Mouse (Mus musculus): Measurements from ENCODE around the gene Gpc6. TPM values are rescaled to one million over a fixed set of nuclear protein-coding genes. Genes with fewer than 3 reads are reported as not detected.

Gpc6 gene
- total and polyA plus RNA-seq, 3 experiments, result not detected

GRCm38 (mm10) chr14:117093586-117093985 lies 168.5 kb downstream of the Gpc6 start:
- no peaks in the 10 kb centered on the region for H3K36me3 ChIP-seq (replicated peaks in 1 of 2; ENCODE audit: control insufficient read depth in 1 of 2, insufficient read depth in 1 of 2, low read length in 1 of 2)
- in situ Hi-C loops (cut with MboI; ENCODE audit: low pct_ligation_motif_present, low pct_unique_long_range_greater_than_20kb, low sequenced_read_pairs), result no loop called here

GRCm38 (mm10) chr14:117106900-117107299 lies 181.8 kb downstream of the Gpc6 start:
- dilution Hi-C loops (cut with MboI; ENCODE audit: extremely low pct_ligation_motif_present, extremely low pct_unique_long_range_greater_than_20kb, low sequenced_read_pairs), result no loop called here

More at GRCm38 (mm10) chr14:117093586-117093985, 168.5 kb downstream of the Gpc6 start:
- H3K27me3 ChIP-seq (replicated peaks), result no peaks in the 10 kb centered on the region
- no peak overlapping the region for H3K4me3 ChIP-seq (replicated peaks in 1 of 3; ENCODE audit: low read depth in 2 of 3, low read length in 2 of 3, poor library complexity in 1 of 3)
- no peak for DNase-seq (ENCODE audit: extremely low read depth)
- no peak overlapping the region for H3K27ac ChIP-seq (ENCODE audit: insufficient read depth, low read depth)
- no peak overlapping the region for H3K9ac ChIP-seq (ENCODE audit: insufficient read depth, low read depth)
- no peak for TF ChIP-seq CHD1 (IDR thresholded peaks at IDR 0.05; ENCODE audit: low read depth, low read length)
- no peaks in the 10 kb centered on the region for H3K4me1 ChIP-seq (ENCODE audit: control insufficient read depth in 1 of 2, insufficient read depth in 2 of 2)
- H3K9me3 ChIP-seq (replicated peaks; ENCODE audit: low read length), result no peaks in the 10 kb centered on the region
- no peak overlapping the region for H3K4me2 ChIP-seq (ENCODE audit: insufficient read depth, low read depth, poor library complexity, severe bottlenecking)
- dilution Hi-C loops (cut with MboI; ENCODE audit: extremely low pct_ligation_motif_present, extremely low pct_unique_long_range_greater_than_20kb, low sequenced_read_pairs), result no loop called here
- no peaks in the 10 kb centered on the region for H3K79me2 ChIP-seq (replicated peaks; ENCODE audit: control insufficient read depth, extremely low read depth, insufficient read depth, poor library complexity, severe bottlenecking)

GRCm38 (mm10) chr14:117113153-117113552 lies 188.0 kb downstream of the Gpc6 start:
- Histone ChIP-seq H3K4me3 (replicated peaks in 1 of 3; ENCODE audit: low read depth in 2 of 3, low read length in 2 of 3, poor library complexity in 1 of 3) (no peak overlapping the region), H3K27ac (ENCODE audit: insufficient read depth, low read depth) (no peak overlapping the region), H3K9me3 (replicated peaks; ENCODE audit: low read length) (no peaks in the 10 kb centered on the region), H3K79me2 (replicated peaks; ENCODE audit: control insufficient read depth, extremely low read depth, insufficient read depth, poor library complexity, severe bottlenecking) (no peaks in the 10 kb centered on the region), H3K4me1 (ENCODE audit: control insufficient read depth in 1 of 2, insufficient read depth in 2 of 2) (no peaks in the 10 kb centered on the region), H3K27me3 (replicated peaks) (no peaks in the 10 kb centered on the region), H3K9ac (ENCODE audit: insufficient read depth, low read depth) (no peak overlapping the region), H3K36me3 (replicated peaks in 1 of 2; ENCODE audit: control insufficient read depth in 1 of 2, insufficient read depth in 1 of 2, low read length in 1 of 2) (no peaks in the 10 kb centered on the region), H3K4me2 (ENCODE audit: insufficient read depth, low read depth, poor library complexity, severe bottlenecking) (no peak overlapping the region)
- in situ Hi-C loops (cut with MboI; ENCODE audit: low pct_ligation_motif_present, low pct_unique_long_range_greater_than_20kb, low sequenced_read_pairs) (no loop called here), dilution Hi-C loops (cut with MboI; ENCODE audit: extremely low pct_ligation_motif_present, extremely low pct_unique_long_range_greater_than_20kb, low sequenced_read_pairs) (no loop called here)
- no peak for TF ChIP-seq IRF4 (IDR thresholded peaks at IDR 0.05; ENCODE audit: low read depth, low read length)
- TF ChIP-seq HCFC1 (IDR thresholded peaks at IDR 0.05; ENCODE audit: low read depth, low read length), result no peak
- TF ChIP-seq JUN (IDR thresholded peaks at IDR 0.05; ENCODE audit: insufficient read depth, low read depth, low read length), result no peak
- no peak for TF ChIP-seq SMC3 (IDR thresholded peaks at IDR 0.05; ENCODE audit: low read depth, low read length)
- no peak for TF ChIP-seq RCOR1 (conservative IDR thresholded peaks at IDR 0.05; ENCODE audit: low read depth, low read length)
- no peak for TF ChIP-seq ELF1 (IDR thresholded peaks at IDR 0.05; ENCODE audit: low read depth, low read length)
- TF ChIP-seq RAD21 (IDR thresholded peaks at IDR 0.05; ENCODE audit: low read depth, low read length), result no peak
- no peak for TF ChIP-seq GABPA (IDR thresholded peaks at IDR 0.05; ENCODE audit: insufficient replicate concordance, low read depth, low read length)
- no peak for TF ChIP-seq EP300 (IDR thresholded peaks at IDR 0.05; ENCODE audit: low read length)
- TF ChIP-seq POLR2AphosphoS2 (IDR thresholded peaks at IDR 0.05; ENCODE audit: low read depth, low read length), result no peak
- no peak for TF ChIP-seq TBP (conservative IDR thresholded peaks at IDR 0.05; ENCODE audit: low read depth, low read length)
- no peak for TF ChIP-seq MAX (IDR thresholded peaks at IDR 0.05; ENCODE audit: low read length)
- no peak for TF ChIP-seq ZMIZ1 (IDR thresholded peaks at IDR 0.05; ENCODE audit: low read depth, low read length)
- no peak for TF ChIP-seq USF2 (conservative IDR thresholded peaks at IDR 0.05; ENCODE audit: low read depth, low read length)
- TF ChIP-seq CHD1 (IDR thresholded peaks at IDR 0.05; ENCODE audit: low read depth, low read length), result no peak
- no peak for TF ChIP-seq KAT2A (IDR thresholded peaks at IDR 0.05; ENCODE audit: insufficient replicate concordance, low read length)
- no peak for TF ChIP-seq MXI1 (IDR thresholded peaks at IDR 0.05; ENCODE audit: low read depth, low read length)
- TF ChIP-seq CHD2 (IDR thresholded peaks at IDR 0.05; ENCODE audit: low read length), result no peak
- no peak for DNase-seq (ENCODE audit: extremely low read depth)

More at GRCm38 (mm10) chr14:117106900-117107299, 181.8 kb downstream of the Gpc6 start:
- Histone ChIP-seq H3K27me3 (replicated peaks) (no peaks in the 10 kb centered on the region), H3K36me3 (replicated peaks in 1 of 2; ENCODE audit: control insufficient read depth in 1 of 2, insufficient read depth in 1 of 2, low read length in 1 of 2) (no peaks in the 10 kb centered on the region), H3K79me2 (replicated peaks; ENCODE audit: control insufficient read depth, extremely low read depth, insufficient read depth, poor library complexity, severe bottlenecking) (no peaks in the 10 kb centered on the region), H3K4me1 (ENCODE audit: control insufficient read depth in 1 of 2, insufficient read depth in 2 of 2) (no peaks in the 10 kb centered on the region), H3K9ac (ENCODE audit: insufficient read depth, low read depth) (no peak overlapping the region), H3K9me3 (replicated peaks; ENCODE audit: low read length) (no peaks in the 10 kb centered on the region), H3K4me2 (ENCODE audit: insufficient read depth, low read depth, poor library complexity, severe bottlenecking) (no peak overlapping the region), H3K27ac (ENCODE audit: insufficient read depth, low read depth) (no peak overlapping the region), H3K4me3 (replicated peaks in 1 of 3; ENCODE audit: low read depth in 2 of 3, low read length in 2 of 3, poor library complexity in 1 of 3) (no peak overlapping the region)
- in situ Hi-C loops (cut with MboI; ENCODE audit: low pct_ligation_motif_present, low pct_unique_long_range_greater_than_20kb, low sequenced_read_pairs), result no loop called here
- TF ChIP-seq MAZ (IDR thresholded peaks at IDR 0.05; ENCODE audit: low read depth, low read length), result no peak
- no peak for DNase-seq (ENCODE audit: extremely low read depth)

Measured in CH12.LX (cell line).